Mouse (Mus musculus) lung, postnatal 4 days (tissue): ENCODE measurements around the gene Serbp1.

Experiments used
- DNase-seq, 2 experiments: peaks; one replicate each; pipeline ENCODE4 v3.0.0; 2021

The Serbp1 gene

GRCm38 (mm10) chr6:67302471-67302870, 64.5 kb downstream of the Serbp1 start:
- DNase-seq, result no peak

- DNase-seq, result no peak
Measured at GRCm38 (mm10) chr6:67303210-67303609, 65.2 kb downstream of the Serbp1 start.

- no peak for DNase-seq
Measured at GRCm38 (mm10) chr6:67308994-67309393, 71.0 kb downstream of the Serbp1 start.

GRCm38 (mm10) chr6:67309752-67310151, 71.8 kb downstream of the Serbp1 start:
- no peak for DNase-seq

GRCm38 (mm10) chr6:67314697-67315096, 76.7 kb downstream of the Serbp1 start:
- no peak for DNase-seq

- no peak for DNase-seq
Measured at GRCm38 (mm10) chr6:67317068-67317467, 79.1 kb downstream of the Serbp1 start.

GRCm38 (mm10) chr6:67317827-67318338, 79.9 kb downstream of the Serbp1 start:
- DNase-seq, result no peak

- DNase-seq, result peak; percentile 60 to 72
Measured at GRCm38 (mm10) chr6:67318451-67318850, 80.5 kb downstream of the Serbp1 start.

- DNase-seq, result no peak
Measured at GRCm38 (mm10) chr6:67323788-67324187, 85.8 kb downstream of the Serbp1 start.

GRCm38 (mm10) chr6:67337943-67338342, 100.0 kb downstream of the Serbp1 start:
- DNase-seq, result no peak

GRCm38 (mm10) chr6:67339494-67339893, 101.5 kb downstream of the Serbp1 start:
- no peak for DNase-seq
